Mouse (Mus musculus) E14TG2a.4 (cell line): ENCODE measurements around the gene Wdr73.

Source experiments
- CTCF ChIP-seq: conservative IDR thresholded peaks from 2 replicates; pipeline ENCODE4 v1.5.1; 2014; ENCODE audit warnings: low read length
- POU5F1 ChIP-seq: IDR thresholded peaks from 2 replicates; pipeline ENCODE4 v1.6.1; 2014; ENCODE audit warnings: low read length, borderline replicate concordance

- TF ChIP-seq CTCF (no peak), POU5F1 (no peak)
Observed at GRCm38 (mm10) chr7:80843176-80843575, 57.9 kb downstream of the Wdr73 start.
